Mouse (Mus musculus): ENCODE results near the gene Usp4. TPM values are rescaled to one million over a fixed set of nuclear protein-coding genes. Genes with fewer than 3 reads are reported as not detected.

The Usp4 gene
- total and polyA plus RNA-seq, 2 experiments from 2014 or later: 112 to 134 TPM

- no peaks in the 10 kb centered on the region for H3K36me3 ChIP-seq (ENCODE audit: insufficient read depth)
- ATAC-seq (no peak), DNase-seq (no peak)
- 84% methylated on average over 8 of the region's 8 CpGs for WGBS
- no peaks in the 10 kb centered on the region for H3K9me3 ChIP-seq (ENCODE audit: low read length)
- no peak overlapping the region for H3K4me3 ChIP-seq (ENCODE audit: low read depth, low read length)
- no peak overlapping the region for H3K4me2 ChIP-seq (ENCODE audit: low read depth)
- H3K9ac ChIP-seq: no peak overlapping the region
- no peak for TF ChIP-seq CTCF (IDR thresholded peaks at IDR 0.05; ENCODE audit: low read depth)
- no peaks in the 10 kb centered on the region for H3K27me3 ChIP-seq (ENCODE audit: insufficient read depth, low read length)
- H3K27ac ChIP-seq (ENCODE audit: low read depth, low read length): no peak overlapping the region
- 0 out of 2 replicates have a peak, but pooled peaks cover 8% of the 10 kb centered on the region for H3K4me1 ChIP-seq (ENCODE audit: insufficient read depth)
These were observed 56.8 kb downstream of the Usp4 start for GRCm38 (mm10) chr9:108404451-108404850.

DNA sequence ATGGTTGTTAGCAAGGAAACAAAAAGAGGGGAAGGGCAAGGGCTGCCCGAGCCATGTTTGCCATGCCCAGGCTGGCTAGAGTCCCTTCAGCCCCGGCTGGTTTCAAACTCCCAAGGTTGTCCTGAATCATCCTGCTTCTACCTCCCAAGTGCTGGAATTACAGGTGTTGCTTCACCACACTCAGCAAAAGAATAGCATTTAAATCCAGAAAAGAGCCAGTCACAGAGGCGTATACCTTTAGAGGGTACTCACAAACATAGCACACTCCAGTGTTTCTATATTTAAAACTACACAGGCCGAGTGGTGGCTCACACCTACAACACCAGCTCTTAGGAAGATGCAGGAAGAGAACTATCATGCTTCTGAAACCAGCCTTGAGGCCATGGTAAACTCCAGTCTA lies 61.9 kb downstream of the Usp4 start:
- TF ChIP-seq CTCF (IDR thresholded peaks at IDR 0.05; ENCODE audit: low read depth): no peak
- H3K4me2 ChIP-seq (ENCODE audit: low read depth): no peak overlapping the region
- H3K27me3 ChIP-seq (ENCODE audit: insufficient read depth, low read length): no peaks in the 10 kb centered on the region
- no peaks in the 10 kb centered on the region for H3K9me3 ChIP-seq (ENCODE audit: low read length)
- no peaks in the 10 kb centered on the region for H3K4me1 ChIP-seq (ENCODE audit: insufficient read depth)
- no peaks in the 10 kb centered on the region for H3K36me3 ChIP-seq (ENCODE audit: insufficient read depth)
- no peak overlapping the region for H3K4me3 ChIP-seq (ENCODE audit: low read depth, low read length)
- ATAC-seq (no peak), DNase-seq (no peak)
- no peak overlapping the region for H3K9ac ChIP-seq
- H3K27ac ChIP-seq (ENCODE audit: low read depth, low read length): no peak overlapping the region
- WGBS: 88% methylated on average over 4 of the region's 4 CpGs

GRCm38 (mm10) chr9:108411381-108411942 lies 63.8 kb downstream of the Usp4 start:
- H3K9ac ChIP-seq: no peak overlapping the region

DNA sequence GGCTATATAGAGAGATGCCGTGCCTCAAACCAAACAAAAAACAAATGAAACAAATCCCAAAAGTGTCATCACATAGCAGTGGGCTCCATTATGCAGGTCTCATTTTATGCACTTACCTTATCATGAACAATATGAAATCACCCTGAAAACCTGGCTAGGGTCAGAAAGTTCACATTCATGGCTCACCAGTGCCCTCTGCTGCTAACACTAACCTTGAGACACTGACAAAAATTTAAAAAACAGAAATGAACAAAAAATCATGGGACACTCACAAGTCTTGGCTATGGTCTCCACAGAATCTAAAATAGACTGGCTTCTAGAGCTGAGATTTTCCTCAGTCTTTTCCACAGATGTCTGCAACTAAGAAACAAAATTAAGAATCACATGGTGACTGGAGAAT lies 64.6 kb downstream of the Usp4 start:
- peak; percentile 42 for TF ChIP-seq CTCF (IDR thresholded peaks at IDR 0.05; ENCODE audit: low read depth)
- DNase-seq: peak; percentile 24
- ATAC-seq: no peak

More at GRCm38 (mm10) chr9:108411381-108411942, 63.8 kb downstream of the Usp4 start:
- Histone ChIP-seq H3K4me1 (ENCODE audit: insufficient read depth) (no peaks in the 10 kb centered on the region), H3K27me3 (ENCODE audit: insufficient read depth, low read length) (no peaks in the 10 kb centered on the region), H3K27ac (ENCODE audit: low read depth, low read length) (no peak overlapping the region), H3K4me3 (ENCODE audit: low read depth, low read length) (no peak overlapping the region), H3K9me3 (ENCODE audit: low read length) (no peaks in the 10 kb centered on the region), H3K4me2 (ENCODE audit: low read depth) (no peak overlapping the region), H3K36me3 (ENCODE audit: insufficient read depth) (no peaks in the 10 kb centered on the region)
- WGBS: 53% methylated on average over 9 of the region's 9 CpGs
- DNase-seq (peak; percentile 39), ATAC-seq (peak; percentile 48)
- no peak for TF ChIP-seq CTCF (IDR thresholded peaks at IDR 0.05; ENCODE audit: low read depth)

GRCm38 (mm10) chr9:108428384-108428783 lies 80.7 kb downstream of the Usp4 start, which contains the start of gene Ccdc36:
Gene Ccdc36, minus strand, starts transcription at chr9:108428484.
- H3K9ac ChIP-seq: no peak within 1 kb of the TSS
- H3K4me1 ChIP-seq (ENCODE audit: insufficient read depth): no peaks in the 10 kb centered on the region
- no peak within 1 kb of the TSS for H3K4me3 ChIP-seq (ENCODE audit: low read depth, low read length)
- H3K27ac ChIP-seq (ENCODE audit: low read depth, low read length): no peak within 1 kb of the TSS
- H3K9me3 ChIP-seq (ENCODE audit: low read length): no peaks in the 10 kb centered on the region
- ATAC-seq: no peak
- no peaks in the 10 kb centered on the region for H3K27me3 ChIP-seq (ENCODE audit: insufficient read depth, low read length)
- no peak for TF ChIP-seq CTCF (IDR thresholded peaks at IDR 0.05; ENCODE audit: low read depth)
- no peaks in the 10 kb centered on the region for H3K36me3 ChIP-seq (ENCODE audit: insufficient read depth)
- no peak for DNase-seq
- no peak within 1 kb of the TSS for H3K4me2 ChIP-seq (ENCODE audit: low read depth)

More for the DNA sequence above, 64.6 kb downstream of the Usp4 start:
- Histone ChIP-seq H3K9ac (no peak overlapping the region), H3K27ac (ENCODE audit: low read depth, low read length) (no peak overlapping the region), H3K4me3 (ENCODE audit: low read depth, low read length) (no peak overlapping the region), H3K27me3 (ENCODE audit: insufficient read depth, low read length) (no peaks in the 10 kb centered on the region), H3K36me3 (ENCODE audit: insufficient read depth) (no peaks in the 10 kb centered on the region), H3K4me1 (ENCODE audit: insufficient read depth) (no peaks in the 10 kb centered on the region), H3K9me3 (ENCODE audit: low read length) (no peaks in the 10 kb centered on the region), H3K4me2 (ENCODE audit: low read depth) (no peak overlapping the region)
- WGBS: 77% methylated on average over 1 of the region's 1 CpGs

DNA sequence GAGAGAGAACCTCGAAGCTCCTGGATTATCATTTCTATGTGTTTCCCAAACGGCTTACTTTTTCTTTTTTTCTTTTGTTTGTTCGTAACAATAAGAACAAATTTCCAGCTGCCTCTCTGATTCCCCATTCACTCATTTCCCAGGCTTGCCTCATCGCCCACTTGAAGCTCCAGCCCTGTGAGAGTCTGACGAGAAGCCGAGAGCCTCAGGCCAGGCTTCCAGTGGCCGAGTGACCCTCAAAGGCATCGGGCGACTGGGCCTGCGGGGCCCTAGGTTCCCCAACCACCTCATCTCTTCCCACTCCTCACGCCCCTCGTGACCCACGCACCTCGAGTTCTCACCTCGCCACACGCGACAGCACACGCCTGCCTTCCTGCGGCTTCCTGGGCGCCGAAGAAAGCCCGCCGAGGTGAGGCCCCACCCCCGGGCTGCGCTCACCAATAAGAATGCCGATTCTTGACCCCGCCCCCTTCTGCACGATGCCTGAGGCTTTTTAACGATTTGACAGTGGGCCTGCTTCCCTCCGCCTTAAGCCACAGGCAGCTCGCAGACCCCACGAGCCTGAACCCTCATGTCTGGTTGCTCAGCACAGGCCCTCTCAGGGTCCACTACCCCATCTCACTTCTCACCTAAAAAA lies 83.9 kb downstream of the Usp4 start:
- no peak overlapping the region for H3K27ac ChIP-seq (ENCODE audit: low read depth, low read length)
- DNase-seq (peak; percentile 47), ATAC-seq (peak; percentile 65)

DNA sequence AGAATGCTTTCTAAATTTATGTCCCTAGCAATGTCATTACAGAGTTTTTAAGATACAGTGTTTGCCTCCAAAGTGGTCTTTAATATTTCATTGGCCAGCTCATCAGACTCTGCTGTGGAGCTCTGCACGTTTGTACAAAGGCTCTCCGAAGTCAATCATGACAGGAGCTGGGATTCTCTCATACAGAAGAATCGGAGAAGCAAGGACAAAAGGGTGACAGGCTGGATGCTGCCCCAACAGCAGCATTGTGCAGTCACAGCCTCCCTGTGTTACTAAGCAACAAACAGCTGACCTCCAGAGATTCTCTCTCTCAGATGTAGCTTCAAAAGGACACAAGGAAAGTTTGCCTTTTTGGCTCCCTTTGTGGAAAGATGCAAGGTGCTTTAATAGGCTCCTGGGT lies 88.5 kb downstream of the Usp4 start, which contains the start of gene BC048562:
BC048562 (plus strand) TSS at position 301 of the 400 bp plus-strand sequence.
- no peak for ATAC-seq
- no peaks in the 10 kb centered on the region for H3K36me3 ChIP-seq (ENCODE audit: insufficient read depth)

More for the DNA sequence above, 83.9 kb downstream of the Usp4 start:
- no peaks in the 10 kb centered on the region for H3K9me3 ChIP-seq (ENCODE audit: low read length)
- no peaks in the 10 kb centered on the region for H3K27me3 ChIP-seq (ENCODE audit: insufficient read depth, low read length)
- H3K4me3 ChIP-seq (ENCODE audit: low read depth, low read length): no peak overlapping the region
- WGBS: 54% methylated on average over 32 of the region's 32 CpGs
- no peak for TF ChIP-seq CTCF (IDR thresholded peaks at IDR 0.05; ENCODE audit: low read depth)
- no peaks in the 10 kb centered on the region for H3K36me3 ChIP-seq (ENCODE audit: insufficient read depth)
- no peaks in the 10 kb centered on the region for H3K4me1 ChIP-seq (ENCODE audit: insufficient read depth)
- peak overlapping the region; percentile 43 for H3K4me2 ChIP-seq (ENCODE audit: low read depth)
- H3K9ac ChIP-seq: no peak overlapping the region

More for the DNA sequence above, 88.5 kb downstream of the Usp4 start, which contains the start of gene BC048562:
- no peak for DNase-seq
- 49% methylated on average over 3 of the region's 3 CpGs for WGBS
- Histone ChIP-seq H3K27me3 (ENCODE audit: insufficient read depth, low read length) (no peaks in the 10 kb centered on the region), H3K4me3 (ENCODE audit: low read depth, low read length) (no peak within 1 kb of the TSS), H3K4me1 (ENCODE audit: insufficient read depth) (peaks cover 9% of the 10 kb centered on the region), H3K27ac (ENCODE audit: low read depth, low read length) (no peak within 1 kb of the TSS), H3K9ac (no peak within 1 kb of the TSS), H3K9me3 (ENCODE audit: low read length) (no peaks in the 10 kb centered on the region), H3K4me2 (ENCODE audit: low read depth) (no peak within 1 kb of the TSS)
- no peak for TF ChIP-seq CTCF (IDR thresholded peaks at IDR 0.05; ENCODE audit: low read depth)

Measured in forebrain, postnatal 0 days (tissue).